Mouse (Mus musculus) c-Kit-positive CD71-negative TER-119-negative erythroid progenitor cells, embryonic 14.5 days (primary cell): ENCODE results near the gene Klk1b22.
"Not testable (repeated sequence)": the region's sequence is repeated elsewhere in the genome, so short reads cannot be mapped to it uniquely, and the experiment has no call there.

Experiments
- DNase-seq: peaks from one replicate; pipeline ENCODE4 v3.0.0-alpha.2; 2013; ENCODE audit warnings: low read depth

Gene Klk1b22

DNA sequence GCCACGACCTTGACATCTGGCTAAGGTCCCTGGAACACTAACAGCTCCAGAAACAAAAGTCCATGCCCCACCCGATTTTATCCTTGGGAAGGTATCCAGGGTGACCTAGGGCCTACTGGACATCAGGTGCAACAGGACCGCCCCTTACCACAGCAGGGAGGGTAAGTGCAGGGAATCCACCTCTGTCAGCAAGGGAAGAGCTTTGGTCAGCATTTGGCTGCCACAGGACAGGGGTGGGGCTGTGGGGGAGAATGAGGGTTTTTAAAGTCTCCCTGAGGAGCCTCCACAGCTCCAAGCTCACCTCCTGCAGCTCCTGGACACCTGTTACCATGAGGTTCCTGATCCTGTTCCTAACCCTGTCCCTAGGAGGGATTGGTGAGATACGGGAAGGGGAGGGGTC lies at the start of gene Klk1b22:
Gene Klk1b22, plus strand, starts transcription at position 301 of the 400 bp plus-strand sequence.
- no peak for DNase-seq

DNA sequence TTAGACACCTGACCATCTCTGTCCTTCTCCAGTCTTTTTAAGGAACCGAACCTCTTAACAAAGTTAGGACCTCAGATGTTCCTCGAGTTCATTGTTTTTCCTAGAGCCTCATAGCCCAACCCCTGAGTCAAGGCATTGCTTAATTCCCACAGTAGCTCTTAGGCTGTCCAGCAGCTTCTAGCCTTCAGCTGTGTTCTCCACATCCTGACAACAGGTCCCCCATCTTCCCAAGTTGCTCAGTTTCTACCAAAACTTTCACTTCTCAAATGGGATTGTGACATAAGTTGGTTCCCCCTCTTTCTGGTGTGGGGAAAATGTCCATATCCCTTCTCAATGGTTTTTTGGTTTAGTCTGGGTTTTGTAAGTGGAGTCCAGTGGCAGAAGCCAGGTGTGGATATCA lies 40.4 kb upstream of the Klk1b22 start:
- DNase-seq: no peak

DNA sequence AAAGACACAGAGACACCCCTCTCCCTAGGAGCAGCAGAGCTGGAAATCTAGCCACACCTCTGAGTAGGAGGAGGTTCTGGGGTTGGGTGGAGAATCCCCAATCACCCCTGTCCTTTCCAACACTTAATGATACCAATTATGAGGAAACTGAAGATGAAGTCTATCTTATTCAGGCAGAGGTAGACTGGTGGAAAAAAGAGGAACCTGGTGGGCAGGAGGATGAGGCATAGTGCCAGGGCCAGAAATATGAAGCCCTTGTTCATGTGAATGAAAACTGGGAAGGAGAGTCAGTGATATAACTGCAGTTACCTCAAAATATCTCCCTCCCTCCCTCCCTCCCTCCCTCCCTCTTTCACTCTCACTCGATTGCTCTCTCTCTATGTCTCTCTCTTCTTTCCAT lies 34.8 kb upstream of the Klk1b22 start:
- no peak for DNase-seq

DNA sequence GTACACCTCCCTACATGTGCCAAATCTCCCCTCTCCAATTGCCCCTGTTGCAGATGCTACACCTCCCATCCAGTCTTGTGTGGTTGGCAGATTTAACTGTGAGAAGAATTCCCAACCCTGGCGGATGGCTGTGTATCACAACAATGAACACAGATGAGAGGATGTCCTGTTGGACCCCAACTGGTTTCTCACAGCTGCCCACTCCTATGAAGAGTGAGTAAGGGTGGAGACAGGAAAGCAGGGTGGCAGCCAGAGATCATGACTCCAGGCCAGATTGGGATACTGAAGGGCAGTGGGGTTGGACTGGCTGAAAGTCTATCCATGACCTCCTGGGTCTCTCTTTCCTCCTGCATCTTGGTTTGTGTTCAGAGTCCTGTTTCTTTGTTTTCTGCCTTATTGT lies 16.4 kb upstream of the Klk1b22 start:
- DNase-seq: no peak

DNA sequence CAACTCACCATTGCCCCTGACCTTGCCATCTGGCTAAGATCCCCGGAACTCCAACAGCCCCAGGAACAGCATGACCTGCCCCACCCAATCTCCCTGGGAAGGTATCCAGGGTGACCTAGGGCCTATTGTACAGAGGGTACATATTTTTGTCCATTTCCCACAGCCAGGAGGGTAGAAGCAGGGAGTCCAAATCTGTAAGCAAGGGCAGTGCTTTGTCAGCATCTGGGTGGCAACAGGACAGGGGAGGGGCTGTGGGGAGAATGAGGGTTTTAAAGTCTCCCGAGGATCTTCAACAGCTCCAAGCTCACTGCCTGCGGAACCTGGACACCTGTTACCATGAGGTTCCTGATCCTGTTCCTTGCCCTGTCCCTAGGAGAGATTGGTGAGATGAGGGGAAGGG lies 10.4 kb upstream of the Klk1b22 start, which contains the start of gene Klk1b21:
Gene Klk1b21, plus strand, starts transcription at position 301 of the 400 bp plus-strand sequence.
- DNase-seq: not testable (repeated sequence)

DNA sequence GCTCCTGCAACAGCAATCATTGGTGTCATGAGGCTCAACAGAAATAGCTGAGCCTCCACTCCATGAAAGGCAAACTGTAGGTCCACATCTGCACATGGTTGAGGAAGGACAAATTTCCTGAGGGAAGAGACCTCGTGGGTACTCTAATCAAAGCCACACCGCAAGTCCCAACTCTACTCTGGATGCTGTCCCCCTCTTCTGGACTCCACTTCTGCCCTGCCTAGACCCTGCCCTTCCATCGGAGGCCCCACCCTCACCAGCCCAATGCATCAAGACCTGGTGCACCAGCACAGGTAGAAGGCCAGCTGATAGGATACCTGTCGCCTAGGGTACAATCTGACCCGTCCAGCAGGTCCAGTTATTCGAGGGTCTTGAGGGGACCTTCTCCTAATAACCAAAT lies 11.0 kb downstream of the Klk1b22 start:
- DNase-seq: no peak

DNA sequence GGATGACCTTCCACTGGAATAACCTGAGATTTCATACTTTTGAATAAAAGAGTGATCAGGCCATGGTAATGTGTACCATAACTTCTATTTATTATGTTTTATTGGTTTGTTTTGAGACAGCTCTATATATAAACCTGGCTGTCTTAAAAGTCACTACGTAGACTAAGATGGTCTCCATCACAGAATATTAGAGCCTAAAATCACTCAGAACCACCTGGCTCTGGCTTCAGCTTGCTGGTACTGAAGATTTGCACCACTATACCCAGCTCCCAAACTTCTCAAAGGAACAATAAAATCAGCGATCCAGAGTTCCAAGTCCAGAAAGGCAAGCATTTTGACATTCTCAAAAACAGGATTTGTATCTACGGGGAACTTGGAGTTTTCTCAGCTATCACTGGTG lies 24.0 kb downstream of the Klk1b22 start, which contains the start of gene Klk1b16:
Gene Klk1b16, plus strand, starts transcription at position 301 of the 400 bp plus-strand sequence.
- DNase-seq: no peak
